Mouse (Mus musculus): ENCODE results near the gene Maats1. TPM values are rescaled to one million over a fixed set of nuclear protein-coding genes. Genes with fewer than 3 reads are reported as not detected.

Maats1 gene
- polyA plus RNA-seq, 1 experiment from 2014 or later, result 0.98 TPM

- peak overlapping the region; percentile 49; the same call in 1 of the 2 replicates for H3K27ac ChIP-seq (replicated peaks)
- H3K27me3 ChIP-seq (ENCODE audit: low read depth, poor library complexity, severe bottlenecking), result no peaks in the 10 kb centered on the region
These were observed 69.5 kb downstream of the Maats1 start for GRCm38 (mm10) chr16:38272483-38272882.

GRCm38 (mm10) chr16:38271601-38272000 is 70.3 kb downstream of the Maats1 start:
- Histone ChIP-seq H3K27ac (replicated peaks) (0 out of 2 replicates have a peak overlapping the region, but pooled peaks have one; percentile 52), H3K36me3 (no peaks in the 10 kb centered on the region), H3K4me1 (peaks cover 18% of the 10 kb centered on the region), H3K4me3 (no peak overlapping the region), H3K9me3 (replicated peaks) (no peaks in the 10 kb centered on the region), H3K27me3 (ENCODE audit: low read depth, poor library complexity, severe bottlenecking) (no peaks in the 10 kb centered on the region)
- 75% methylated on average over 3 of the region's 3 CpGs for WGBS
- no peak for DNase-seq (ENCODE audit: low spot score)

More at GRCm38 (mm10) chr16:38272483-38272882, 69.5 kb downstream of the Maats1 start:
- Histone ChIP-seq H3K4me3 (no peak overlapping the region), H3K4me1 (peaks cover 18% of the 10 kb centered on the region), H3K9me3 (replicated peaks) (no peaks in the 10 kb centered on the region), H3K36me3 (no peaks in the 10 kb centered on the region)
- 60% methylated on average over 5 of the region's 5 CpGs for WGBS
- DNase-seq (ENCODE audit: low spot score), result no peak

- no peaks in the 10 kb centered on the region for H3K4me1 ChIP-seq
- H3K36me3 ChIP-seq, result no peaks in the 10 kb centered on the region
- DNase-seq (ENCODE audit: low spot score), result no peak
- no peaks in the 10 kb centered on the region for H3K9me3 ChIP-seq (replicated peaks)
- 93% methylated on average over 9 of the region's 9 CpGs for WGBS
- H3K4me3 ChIP-seq, result no peak overlapping the region
- no peaks in the 10 kb centered on the region for H3K27me3 ChIP-seq (ENCODE audit: low read depth, poor library complexity, severe bottlenecking)
- H3K27ac ChIP-seq (replicated peaks), result no peak overlapping the region
These were observed 86.0 kb downstream of the Maats1 start for GRCm38 (mm10) chr16:38255927-38256326.

GRCm38 (mm10) chr16:38255107-38255506 is 86.8 kb downstream of the Maats1 start:
- Histone ChIP-seq H3K4me1 (no peaks in the 10 kb centered on the region), H3K36me3 (no peaks in the 10 kb centered on the region), H3K27ac (replicated peaks) (no peak overlapping the region), H3K9me3 (replicated peaks) (no peaks in the 10 kb centered on the region), H3K27me3 (ENCODE audit: low read depth, poor library complexity, severe bottlenecking) (no peaks in the 10 kb centered on the region), H3K4me3 (no peak overlapping the region)
- no peak for DNase-seq (ENCODE audit: low spot score)
- WGBS, result 70% methylated on average over 4 of the region's 4 CpGs

- no peaks in the 10 kb centered on the region for H3K9me3 ChIP-seq (replicated peaks)
- H3K4me1 ChIP-seq, result no peaks in the 10 kb centered on the region
- H3K27me3 ChIP-seq (ENCODE audit: low read depth, poor library complexity, severe bottlenecking), result no peaks in the 10 kb centered on the region
- H3K4me3 ChIP-seq, result no peak overlapping the region
- DNase-seq (ENCODE audit: low spot score), result no peak
- H3K36me3 ChIP-seq, result no peaks in the 10 kb centered on the region
- no peak overlapping the region for H3K27ac ChIP-seq (replicated peaks)
- 84% methylated on average over 14 of the region's 14 CpGs for WGBS
These were observed 87.9 kb downstream of the Maats1 start for GRCm38 (mm10) chr16:38254001-38254400.

GRCm38 (mm10) chr16:38250467-38250866 is 91.5 kb downstream of the Maats1 start:
- DNase-seq (ENCODE audit: low spot score), result no peak
- WGBS, result 92% methylated on average over 6 of the region's 6 CpGs
- no peaks in the 10 kb centered on the region for H3K27me3 ChIP-seq (ENCODE audit: low read depth, poor library complexity, severe bottlenecking)
- H3K9me3 ChIP-seq (replicated peaks), result no peaks in the 10 kb centered on the region
- no peak overlapping the region for H3K4me3 ChIP-seq
- H3K4me1 ChIP-seq, result peaks cover 7% of the 10 kb centered on the region
- H3K36me3 ChIP-seq, result 0 out of 2 replicates have a peak, but pooled peaks cover 4% of the 10 kb centered on the region
- H3K27ac ChIP-seq (replicated peaks), result no peak overlapping the region

- Histone ChIP-seq H3K9me3 (replicated peaks) (no peaks in the 10 kb centered on the region), H3K27ac (replicated peaks) (no peak overlapping the region), H3K4me1 (peaks cover 7% of the 10 kb centered on the region), H3K27me3 (ENCODE audit: low read depth, poor library complexity, severe bottlenecking) (no peaks in the 10 kb centered on the region), H3K36me3 (peaks cover 11% of the 10 kb centered on the region; the same call in 1 of the 2 replicates), H3K4me3 (no peak overlapping the region)
- no peak for DNase-seq (ENCODE audit: low spot score)
- 69% methylated on average over 13 of the region's 13 CpGs for WGBS
These were observed 93.5 kb downstream of the Maats1 start for GRCm38 (mm10) chr16:38248331-38248961.

Other genes starting within 250 kb of the Maats1 start
- not detected in 2 replicates for gene Nr1i2, start 47.3 kb downstream of the Maats1 start, polyA plus RNA-seq (2016; fragmentation: Nextera tagmentation; extraction: Ambion mirVana)
- 129 and 140 TPM in 2 replicates for gene Cox17, start 4.8 kb upstream of the Maats1 start, polyA plus RNA-seq (2016; fragmentation: Nextera tagmentation; extraction: Ambion mirVana)
- gene Gm21987, start 4.9 kb upstream of the Maats1 start, polyA plus RNA-seq (2016; fragmentation: Nextera tagmentation; extraction: Ambion mirVana), result not detected in 2 replicates
- 0.75 and 1.3 TPM in 2 replicates for gene Popdc2, start 20.1 kb upstream of the Maats1 start, polyA plus RNA-seq (2016; fragmentation: Nextera tagmentation; extraction: Ambion mirVana)
- gene Pla1a, start 91.0 kb upstream of the Maats1 start, polyA plus RNA-seq (2016; fragmentation: Nextera tagmentation; extraction: Ambion mirVana), result 0.07 and 0.11 TPM in 2 replicates
- gene Adprh, start 110.6 kb upstream of the Maats1 start, polyA plus RNA-seq (2016; fragmentation: Nextera tagmentation; extraction: Ambion mirVana), result 144 and 150 TPM in 2 replicates
- 0.23 and 0.67 TPM in 2 replicates for gene Cd80, start 113.4 kb upstream of the Maats1 start, polyA plus RNA-seq (2016; fragmentation: Nextera tagmentation; extraction: Ambion mirVana)
- gene Timmdc1, start 180.5 kb upstream of the Maats1 start, polyA plus RNA-seq (2016; fragmentation: Nextera tagmentation; extraction: Ambion mirVana), result 35.4 and 38.4 TPM in 2 replicates
- 68.2 and 73.0 TPM in 2 replicates for gene Poglut1, start 208.1 kb upstream of the Maats1 start, polyA plus RNA-seq (2016; fragmentation: Nextera tagmentation; extraction: Ambion mirVana)
- 80.8 and 91.6 TPM in 2 replicates for gene Tmem39a, start 216.6 kb upstream of the Maats1 start, polyA plus RNA-seq (2016; fragmentation: Nextera tagmentation; extraction: Ambion mirVana)

All from midbrain, embryonic 10.5 days (tissue).